Mouse (Mus musculus): ENCODE measurements around the gene Sys1. TPM values are rescaled to one million over a fixed set of nuclear protein-coding genes. Genes with fewer than 3 reads are reported as not detected.

Sys1 gene
- polyA plus RNA-seq, 1 experiment: 23.6 TPM

DNA sequence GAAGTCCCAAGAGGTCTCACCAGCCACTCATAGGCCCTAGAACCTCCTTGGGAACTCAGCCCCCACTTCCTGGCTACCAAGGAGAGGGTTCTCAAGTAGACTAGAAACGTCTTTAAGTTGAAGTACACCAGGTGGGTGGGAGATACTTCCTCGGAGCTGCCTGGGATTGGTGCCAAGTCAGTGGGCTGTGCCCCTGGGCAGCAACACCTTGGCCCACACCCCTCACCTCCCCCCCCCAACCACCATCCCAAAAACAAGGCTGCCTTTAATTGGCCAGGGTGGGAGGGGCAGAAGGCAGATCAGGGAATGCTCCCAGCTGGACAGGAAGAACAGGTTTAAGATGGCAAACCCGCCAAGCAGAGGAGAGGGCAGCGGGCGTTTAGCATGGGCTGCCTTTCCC lies 16.4 kb upstream of the Sys1 start:
- TF ChIP-seq CTCF (IDR thresholded peaks at IDR 0.05; ENCODE audit: borderline replicate concordance, insufficient read depth, low read length) (no peak), POLR2A (IDR thresholded peaks at IDR 0.05; ENCODE audit: low read depth, low read length) (no peak)
- Histone ChIP-seq H3K4me3 (ENCODE audit: insufficient read depth, low read length) (no peak overlapping the region), H3K27ac (ENCODE audit: insufficient read depth, low read length) (peak overlapping the region; percentile 79), H3K4me1 (ENCODE audit: control insufficient read depth, insufficient read depth, low read length) (peaks cover 19% of the 10 kb centered on the region)

DNA sequence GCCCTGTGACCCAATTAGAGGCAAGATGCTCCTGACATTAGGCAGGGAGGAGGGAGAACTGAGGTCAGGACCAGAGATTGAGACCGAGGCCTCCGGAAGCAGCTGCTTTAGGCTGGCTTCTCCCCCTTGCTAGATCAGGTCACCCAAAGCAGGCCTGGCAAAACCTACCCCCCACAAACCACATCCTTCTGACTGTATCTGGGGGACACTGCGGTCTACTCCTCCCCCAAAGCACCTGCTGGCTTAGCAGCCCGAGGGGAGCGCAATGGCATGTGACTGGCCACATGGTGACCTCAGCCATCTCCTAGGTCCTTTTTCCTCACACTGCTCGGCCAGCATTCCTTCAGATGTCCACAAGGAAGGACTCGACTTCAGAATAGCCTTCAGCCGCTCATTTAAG lies 15.6 kb upstream of the Sys1 start:
- Histone ChIP-seq H3K27ac (ENCODE audit: insufficient read depth, low read length) (peak overlapping the region; percentile 68; the same call in 1 of the 2 replicates), H3K4me1 (ENCODE audit: control insufficient read depth, insufficient read depth, low read length) (peaks cover 13% of the 10 kb centered on the region), H3K4me3 (ENCODE audit: insufficient read depth, low read length) (peak overlapping the region; percentile 66)
- TF ChIP-seq POLR2A (IDR thresholded peaks at IDR 0.05; ENCODE audit: low read depth, low read length): no peak
- no peak for TF ChIP-seq CTCF (IDR thresholded peaks at IDR 0.05; ENCODE audit: borderline replicate concordance, insufficient read depth, low read length)

DNA sequence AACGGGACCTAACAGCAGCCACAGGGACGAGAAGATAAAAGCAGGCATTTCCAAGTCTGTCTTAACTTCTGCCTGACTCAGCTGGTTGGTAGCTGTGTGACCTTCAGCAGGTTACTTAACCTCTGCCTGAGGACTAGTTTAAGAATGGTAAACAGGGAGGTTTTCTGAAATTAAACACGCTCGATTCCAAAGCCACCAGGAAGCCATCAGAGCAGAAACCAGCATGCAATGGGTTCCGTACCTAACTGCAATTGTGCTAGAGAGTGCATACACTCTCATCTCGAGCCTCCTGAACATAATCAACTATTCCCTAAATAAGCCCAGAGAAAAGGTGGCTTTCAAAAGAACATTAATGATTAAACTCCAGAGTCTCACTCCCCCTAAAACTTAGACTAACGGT lies 15.0 kb upstream of the Sys1 start:
- no peak for TF ChIP-seq CTCF (IDR thresholded peaks at IDR 0.05; ENCODE audit: borderline replicate concordance, insufficient read depth, low read length)
- no peak for TF ChIP-seq POLR2A (IDR thresholded peaks at IDR 0.05; ENCODE audit: low read depth, low read length)
- Histone ChIP-seq H3K4me1 (ENCODE audit: control insufficient read depth, insufficient read depth, low read length) (peaks cover 12% of the 10 kb centered on the region), H3K4me3 (ENCODE audit: insufficient read depth, low read length) (peak overlapping the region; percentile 66), H3K27ac (ENCODE audit: insufficient read depth, low read length) (peak overlapping the region; percentile 68; the same call in 1 of the 2 replicates)

DNA sequence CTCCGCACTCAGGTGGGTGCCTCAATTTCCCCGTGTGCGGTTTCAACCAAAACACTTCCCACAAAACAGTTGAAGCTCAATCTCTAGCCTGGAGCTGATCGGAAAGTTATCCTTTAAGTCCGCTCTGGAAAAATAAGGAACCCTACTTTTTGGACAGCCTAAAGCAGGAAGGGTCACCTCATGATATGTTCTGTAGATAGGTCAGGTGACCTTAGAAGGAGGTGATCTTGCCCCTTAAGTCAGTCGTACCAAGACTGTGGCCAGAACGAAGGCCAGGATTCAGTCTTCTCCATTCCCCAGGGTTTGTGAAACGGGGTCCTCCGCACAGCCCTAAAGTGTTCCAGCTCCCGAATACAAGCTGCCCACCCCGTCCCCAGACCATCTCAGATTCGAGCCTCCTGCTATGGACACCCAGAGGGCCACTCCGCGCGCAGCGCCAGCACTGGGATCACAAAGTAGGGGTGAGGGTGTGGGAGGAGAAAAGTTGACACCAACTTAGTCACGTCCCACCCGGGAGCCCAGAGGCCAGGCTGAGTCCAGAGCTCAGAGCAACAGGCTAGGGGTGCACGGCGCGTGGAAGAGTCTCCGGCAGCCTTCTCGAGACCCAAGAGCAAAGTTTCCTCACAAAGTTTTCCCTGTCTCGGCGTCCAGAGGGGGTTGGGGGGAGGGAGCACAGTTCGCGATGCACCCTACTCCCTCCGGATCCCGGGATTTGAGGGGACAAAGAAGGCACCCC lies 14.3 kb upstream of the Sys1 start:
- TF ChIP-seq POLR2A (IDR thresholded peaks at IDR 0.05; ENCODE audit: low read depth, low read length) (no peak; the same call in 1 of the 2 replicates), CTCF (IDR thresholded peaks at IDR 0.05; ENCODE audit: borderline replicate concordance, insufficient read depth, low read length) (no peak)
- Histone ChIP-seq H3K4me3 (ENCODE audit: insufficient read depth, low read length) (peak overlapping the region; percentile 66), H3K27ac (ENCODE audit: insufficient read depth, low read length) (peak overlapping the region; percentile 68), H3K4me1 (ENCODE audit: control insufficient read depth, insufficient read depth, low read length) (peaks cover 10% of the 10 kb centered on the region)

DNA sequence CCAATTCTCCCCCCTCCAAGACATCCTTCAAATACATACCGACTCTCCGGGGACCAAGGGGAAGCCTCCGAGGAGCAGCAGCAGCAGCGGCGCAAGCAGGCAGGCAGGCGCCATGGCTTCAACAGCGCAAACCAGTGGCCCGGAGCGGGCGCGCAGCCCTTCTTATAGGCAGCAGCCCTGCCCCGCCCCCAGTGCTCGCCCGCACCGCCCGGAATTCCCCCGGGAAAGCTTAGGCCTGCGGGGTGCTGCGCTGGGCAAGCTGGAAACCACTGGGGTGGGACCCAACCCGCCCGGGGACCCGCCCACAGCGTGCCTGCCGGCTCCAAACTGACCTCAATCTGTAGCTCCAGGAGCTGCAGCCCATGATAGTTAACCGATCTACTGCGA lies 13.7 kb upstream of the Sys1 start:
- peak overlapping the region; percentile 66 for H3K4me3 ChIP-seq (ENCODE audit: insufficient read depth, low read length)
- peak overlapping the region; percentile 68 for H3K27ac ChIP-seq (ENCODE audit: insufficient read depth, low read length)
- peaks cover 6% of the 10 kb centered on the region; the same call in 1 of the 2 replicates for H3K4me1 ChIP-seq (ENCODE audit: control insufficient read depth, insufficient read depth, low read length)
- TF ChIP-seq CTCF (IDR thresholded peaks at IDR 0.05; ENCODE audit: borderline replicate concordance, insufficient read depth, low read length) (no peak), POLR2A (IDR thresholded peaks at IDR 0.05; ENCODE audit: low read depth, low read length) (peak; percentile 98)

DNA sequence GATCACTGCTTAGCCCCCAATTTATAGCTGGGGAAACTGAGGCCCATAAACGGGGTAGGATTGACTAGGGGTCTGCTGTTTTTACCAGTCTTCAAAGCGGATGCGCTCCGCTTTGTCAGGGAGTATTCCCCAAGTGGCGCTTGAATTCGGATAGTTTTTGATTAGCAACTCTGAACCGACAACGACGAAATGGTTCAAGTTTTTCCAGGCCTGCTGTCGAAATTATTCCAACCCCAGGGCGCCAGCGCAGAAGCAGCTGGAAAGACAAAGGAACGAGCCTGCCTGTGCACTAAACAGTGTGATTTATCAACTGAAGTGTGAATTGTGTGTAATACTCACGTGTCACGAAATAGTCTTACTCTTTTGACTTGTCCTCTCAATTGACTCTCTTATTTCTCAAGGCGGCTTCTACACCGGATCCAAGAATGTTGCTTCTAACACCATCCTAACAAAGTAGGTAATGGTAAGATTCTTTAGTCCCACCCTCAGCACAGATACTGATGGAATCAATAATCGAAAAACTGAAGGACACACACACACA lies 13.2 kb upstream of the Sys1 start, which contains the start of gene Sdc4:
Gene Sdc4 (minus strand): TSS at position 428 of the 541 bp plus-strand sequence.
- H3K4me1 ChIP-seq (ENCODE audit: control insufficient read depth, insufficient read depth, low read length): peaks cover 3% of the 10 kb centered on the region; the same call in 1 of the 2 replicates
- H3K27ac ChIP-seq (ENCODE audit: insufficient read depth, low read length): peak within 1 kb of the TSS; percentile 68
- H3K4me3 ChIP-seq (ENCODE audit: insufficient read depth, low read length): peak within 1 kb of the TSS; percentile 66
- TF ChIP-seq POLR2A (IDR thresholded peaks at IDR 0.05; ENCODE audit: low read depth, low read length) (no peak), CTCF (IDR thresholded peaks at IDR 0.05; ENCODE audit: borderline replicate concordance, insufficient read depth, low read length) (no peak)

DNA sequence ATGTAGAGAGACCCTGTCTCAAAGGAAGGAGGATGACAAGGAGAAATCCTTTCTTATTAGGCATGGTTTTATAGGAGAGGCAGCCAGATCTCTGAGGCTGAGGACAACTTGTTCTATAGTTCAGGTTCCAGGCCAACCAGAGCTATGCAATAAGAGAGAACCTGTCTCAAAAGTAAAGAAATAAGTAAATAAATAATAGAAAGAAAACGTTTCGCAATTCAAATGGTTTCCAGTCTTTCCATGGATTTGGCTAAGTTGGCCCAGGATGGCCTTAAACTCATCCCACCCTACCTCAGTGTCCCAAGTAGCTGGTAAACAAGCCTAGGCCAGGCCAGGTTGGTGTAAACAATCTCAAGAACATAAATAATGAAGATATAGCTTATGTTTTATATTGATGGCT lies 12.1 kb upstream of the Sys1 start:
- TF ChIP-seq POLR2A (IDR thresholded peaks at IDR 0.05; ENCODE audit: low read depth, low read length): no peak
- TF ChIP-seq CTCF (IDR thresholded peaks at IDR 0.05; ENCODE audit: borderline replicate concordance, insufficient read depth, low read length): no peak
- H3K27ac ChIP-seq (ENCODE audit: insufficient read depth, low read length): no peak overlapping the region
- no peaks in the 10 kb centered on the region for H3K4me1 ChIP-seq (ENCODE audit: control insufficient read depth, insufficient read depth, low read length)
- H3K4me3 ChIP-seq (ENCODE audit: insufficient read depth, low read length): no peak overlapping the region

DNA sequence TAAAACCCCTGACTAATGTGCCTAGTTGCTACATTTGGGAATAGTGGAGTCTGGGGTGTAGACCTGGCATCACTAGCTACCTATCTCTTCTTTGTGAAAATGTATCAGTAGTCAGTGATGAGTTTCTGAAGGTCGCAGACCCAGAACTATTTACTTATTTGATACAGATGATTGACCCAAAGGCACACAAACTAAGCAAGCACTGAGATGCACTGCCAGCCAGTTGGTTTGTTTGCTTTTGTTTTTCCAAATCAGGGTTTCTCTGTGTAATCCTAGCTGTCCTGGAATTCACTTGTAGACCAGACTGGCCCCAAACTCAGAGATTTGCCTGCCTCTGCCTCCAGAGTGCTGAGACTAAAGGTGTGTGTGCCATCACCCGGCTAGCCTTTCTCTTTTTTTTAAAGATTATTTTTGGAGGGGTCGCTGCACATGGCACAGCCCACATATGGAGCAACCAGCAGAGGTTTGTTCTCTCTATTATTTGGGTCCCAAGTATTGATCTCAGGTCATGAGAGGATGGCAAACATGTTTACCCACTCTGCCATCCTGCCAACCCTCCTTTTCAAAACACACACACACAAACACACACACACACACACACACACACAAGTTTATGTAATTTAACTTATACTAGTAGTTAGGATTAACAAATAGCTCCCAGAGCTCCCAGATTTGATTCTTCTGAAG lies 11.2 kb upstream of the Sys1 start:
- no peak for TF ChIP-seq CTCF (IDR thresholded peaks at IDR 0.05; ENCODE audit: borderline replicate concordance, insufficient read depth, low read length)
- TF ChIP-seq POLR2A (IDR thresholded peaks at IDR 0.05; ENCODE audit: low read depth, low read length): no peak
- Histone ChIP-seq H3K27ac (ENCODE audit: insufficient read depth, low read length) (no peak overlapping the region), H3K4me3 (ENCODE audit: insufficient read depth, low read length) (no peak overlapping the region), H3K4me1 (ENCODE audit: control insufficient read depth, insufficient read depth, low read length) (no peaks in the 10 kb centered on the region)

DNA sequence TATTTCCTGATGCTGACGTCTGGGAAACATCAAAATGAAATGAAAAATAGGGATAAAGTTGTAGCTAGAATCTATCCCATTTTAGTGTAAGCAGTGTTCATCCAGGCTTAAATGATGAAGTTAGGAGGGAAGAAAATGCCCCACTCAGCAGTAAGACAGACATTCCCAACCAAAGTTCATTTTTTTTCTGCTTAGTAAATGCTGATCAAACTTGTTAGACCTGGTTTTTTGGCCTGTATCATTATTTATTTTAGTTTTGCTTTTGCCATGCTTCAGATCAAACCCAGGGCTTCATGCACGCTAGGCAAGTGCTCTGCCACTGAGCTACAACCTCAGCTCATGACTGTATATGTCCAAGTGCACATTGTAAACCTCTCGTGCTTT lies 10.7 kb upstream of the Sys1 start:
- H3K4me1 ChIP-seq (ENCODE audit: control insufficient read depth, insufficient read depth, low read length): no peaks in the 10 kb centered on the region
- H3K27ac ChIP-seq (ENCODE audit: insufficient read depth, low read length): no peak overlapping the region
- no peak overlapping the region for H3K4me3 ChIP-seq (ENCODE audit: insufficient read depth, low read length)
- TF ChIP-seq CTCF (IDR thresholded peaks at IDR 0.05; ENCODE audit: borderline replicate concordance, insufficient read depth, low read length): no peak
- no peak for TF ChIP-seq POLR2A (IDR thresholded peaks at IDR 0.05; ENCODE audit: low read depth, low read length)

DNA sequence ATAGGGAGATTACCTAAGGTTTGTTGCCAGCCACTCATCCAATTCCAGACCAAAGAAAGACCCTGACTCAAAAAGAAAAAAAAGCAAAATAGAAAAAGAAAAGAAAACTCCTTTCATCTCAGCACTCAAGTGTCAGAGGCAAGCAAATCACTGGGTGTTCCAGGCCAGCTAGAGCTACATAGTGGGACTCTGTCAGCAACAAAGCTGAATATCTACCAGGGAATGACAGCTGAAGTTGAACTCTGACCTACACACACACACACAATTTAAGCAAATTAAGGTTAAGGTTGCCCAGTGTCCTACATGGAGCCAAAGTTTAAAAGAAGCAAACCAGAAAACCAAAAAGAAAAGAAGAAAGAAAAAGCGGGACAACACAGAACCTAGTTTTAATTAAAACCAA lies 8.6 kb upstream of the Sys1 start:
- Histone ChIP-seq H3K4me3 (ENCODE audit: insufficient read depth, low read length) (no peak overlapping the region), H3K27ac (ENCODE audit: insufficient read depth, low read length) (no peak overlapping the region), H3K4me1 (ENCODE audit: control insufficient read depth, insufficient read depth, low read length) (peaks cover 9% of the 10 kb centered on the region)
- no peak for TF ChIP-seq CTCF (IDR thresholded peaks at IDR 0.05; ENCODE audit: borderline replicate concordance, insufficient read depth, low read length)
- no peak for TF ChIP-seq POLR2A (IDR thresholded peaks at IDR 0.05; ENCODE audit: low read depth, low read length)
